Mouse (Mus musculus): ENCODE data around the gene Slc30a4. TPM values are rescaled to one million over a fixed set of nuclear protein-coding genes. Genes with fewer than 3 reads are reported as not detected.

Slc30a4 gene
- total RNA-seq (2021) = 10 to 100 TPM; 29.2 to 30.1 TPM
- long read RNA-seq, full-length matches to known transcripts = 35 of 38 reads
- long read RNA-seq, partial matches to known transcripts = 0 of 38 reads
- long read RNA-seq, other reads (novel, unspliced or antisense) = 3 of 38 reads

DNA sequence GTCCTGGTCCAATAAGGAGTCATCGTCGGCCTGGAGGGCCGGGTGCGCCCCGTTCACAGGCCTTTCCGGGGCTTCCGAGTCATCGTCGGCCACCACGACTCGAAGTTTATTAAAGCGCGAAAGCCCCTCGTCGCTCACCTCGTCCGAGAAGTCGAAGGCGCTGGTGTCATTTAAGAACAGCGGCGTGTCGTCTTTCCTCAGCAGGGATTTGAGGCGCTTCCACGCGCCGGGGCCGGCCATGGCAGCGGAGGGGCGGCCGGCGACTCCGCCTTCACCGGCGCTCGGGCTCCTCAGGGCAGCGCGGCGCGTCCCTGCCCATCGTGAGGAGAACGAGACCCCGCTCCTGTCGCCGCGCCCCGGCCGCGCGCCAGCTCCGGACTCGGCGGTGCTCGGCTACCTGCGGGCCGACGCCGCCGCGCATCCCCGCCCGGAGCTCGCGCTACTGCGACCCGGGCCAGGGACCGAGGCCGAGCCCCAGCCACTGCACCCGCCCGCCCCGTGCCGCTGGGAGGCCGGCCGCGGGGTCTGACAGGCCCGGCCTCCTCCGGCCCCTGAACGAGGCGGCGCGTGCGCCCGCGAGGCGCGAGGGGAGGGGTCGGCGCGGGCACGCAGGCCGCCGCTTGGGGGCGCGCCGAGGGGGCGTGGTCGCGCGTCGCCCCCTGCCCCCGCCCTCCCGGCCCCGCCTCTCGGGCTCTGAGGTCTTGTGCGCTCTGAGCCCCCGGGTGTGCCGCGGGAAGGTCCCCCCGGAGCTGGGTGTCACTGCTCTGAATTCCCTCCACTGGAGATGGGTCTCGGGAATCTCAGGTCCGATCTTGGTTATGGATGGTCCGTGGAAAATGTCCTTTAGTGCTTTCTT lies at the start of gene Slc30a4:
Slc30a4 (minus strand) TSS at position 483 of the 856 bp plus-strand sequence.
- peak; percentile 36 to 75 for DNase-seq (ENCODE audit: low spot score in 2 of 2)

GRCm38 (mm10) chr2:122746461-122746860 lies 44.0 kb upstream of the Slc30a4 start:
- no peak for DNase-seq (ENCODE audit: low spot score in 2 of 2)

DNA sequence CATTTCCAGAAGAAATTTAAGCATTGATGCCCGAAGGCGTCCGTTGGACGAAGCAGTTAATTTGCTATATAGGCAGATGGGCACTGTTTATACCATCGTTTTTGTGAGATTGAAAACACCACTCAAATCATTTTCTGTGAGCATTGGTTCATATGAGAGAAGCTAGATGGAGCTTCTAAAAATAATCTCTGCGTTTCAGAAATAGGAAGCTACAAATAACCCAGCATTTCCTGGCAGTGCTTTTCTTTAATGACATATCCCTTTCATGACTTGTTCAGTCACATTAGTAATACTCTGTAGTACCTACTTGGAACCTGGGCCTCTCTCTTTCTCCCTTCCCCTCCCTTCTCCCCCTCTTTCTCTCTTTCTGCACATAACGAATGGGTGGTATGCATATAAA lies 36.6 kb upstream of the Slc30a4 start:
- DNase-seq (ENCODE audit: low spot score in 2 of 2) = peak in 1 of 2 experiments; percentile 31

DNA sequence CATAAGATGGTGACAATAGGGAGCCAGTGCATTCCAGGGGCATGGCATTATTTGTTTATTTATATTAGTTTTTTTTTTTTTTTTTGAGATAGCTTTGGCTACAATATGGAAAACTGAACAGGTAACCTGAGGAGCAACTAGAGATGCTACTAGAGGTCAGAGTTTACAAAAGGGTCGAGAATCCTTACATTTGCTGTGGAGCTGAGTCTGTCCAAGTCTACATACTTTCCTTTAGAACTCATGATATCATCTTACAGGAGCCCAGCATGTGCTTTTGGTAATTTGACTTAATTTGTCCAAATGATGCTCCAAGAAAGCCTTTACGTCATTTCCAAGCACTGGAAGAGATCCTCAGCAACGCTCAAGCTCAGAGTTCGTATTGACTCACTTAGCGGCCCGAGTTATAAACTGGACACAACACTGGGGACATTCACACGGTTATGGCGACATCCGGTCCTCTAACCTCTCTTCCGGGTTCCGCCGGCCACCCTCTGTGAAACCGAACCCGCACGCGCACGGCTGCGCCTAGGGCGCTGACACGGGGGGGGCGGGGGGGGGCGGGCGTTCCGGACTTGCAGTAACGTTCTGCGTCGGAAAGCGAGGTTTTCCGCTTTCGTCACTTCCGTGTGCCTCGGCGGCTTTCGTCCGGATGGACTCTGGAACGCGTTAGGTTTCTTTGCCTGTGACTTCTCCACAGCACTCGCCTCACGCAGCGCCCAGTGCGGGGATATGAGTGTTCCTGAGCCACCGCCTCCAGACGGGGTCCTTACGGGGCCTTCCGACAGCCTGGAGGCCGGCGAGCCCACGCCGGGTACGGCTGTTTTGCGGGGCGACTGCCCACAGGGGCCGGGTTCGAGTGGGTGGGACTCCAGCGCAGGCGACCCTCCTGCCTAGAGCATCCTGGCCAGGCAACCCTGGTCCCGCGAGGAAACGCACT lies 35.7 kb upstream of the Slc30a4 start, which contains the start of gene Bloc1s6:
Bloc1s6 (plus strand) TSS at position 610 of the 937 bp plus-strand sequence.
- DNase-seq (ENCODE audit: low spot score in 2 of 2) = peak; percentile 89 to 96

DNA sequence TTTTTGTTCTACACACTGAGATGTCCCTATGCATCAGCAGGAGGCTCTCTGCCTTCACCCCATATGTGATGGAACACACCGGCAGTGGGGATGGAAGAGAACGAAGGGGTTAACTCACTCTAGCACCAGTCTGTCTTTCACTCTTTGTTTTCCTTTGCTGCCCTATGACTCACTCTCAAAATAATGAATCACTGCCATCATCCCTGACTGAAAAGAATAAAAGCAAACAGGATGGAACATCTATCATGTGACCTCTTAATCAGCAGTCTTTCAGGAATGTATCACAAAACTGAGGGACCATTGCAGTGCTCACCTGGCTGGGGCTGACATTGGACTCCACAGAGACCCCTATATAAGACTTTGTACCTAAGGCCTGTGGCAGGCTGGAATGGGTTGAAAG lies 29.0 kb upstream of the Slc30a4 start:
- no peak for DNase-seq (ENCODE audit: low spot score in 2 of 2)

DNA sequence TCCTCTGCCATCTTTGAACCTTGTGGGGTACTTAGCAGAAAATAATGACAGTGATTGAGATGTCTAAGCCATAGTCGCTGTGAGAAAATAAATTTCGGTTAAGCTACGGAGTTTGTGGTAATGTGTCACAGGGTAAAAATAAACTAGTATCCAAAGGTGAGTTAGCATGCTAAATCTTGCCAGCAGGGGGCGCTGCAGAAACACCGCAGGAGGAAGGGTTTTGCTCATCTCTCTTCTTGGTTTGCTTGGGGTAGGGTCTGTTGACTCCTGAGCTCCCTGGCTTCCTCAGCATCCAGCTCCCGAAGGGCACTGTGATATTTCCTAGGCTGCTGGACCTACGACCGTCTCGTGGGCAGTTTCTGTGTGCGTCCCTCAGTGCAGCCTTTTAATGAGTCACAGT lies 23.1 kb upstream of the Slc30a4 start:
- no peak for DNase-seq (ENCODE audit: low spot score in 2 of 2)

DNA sequence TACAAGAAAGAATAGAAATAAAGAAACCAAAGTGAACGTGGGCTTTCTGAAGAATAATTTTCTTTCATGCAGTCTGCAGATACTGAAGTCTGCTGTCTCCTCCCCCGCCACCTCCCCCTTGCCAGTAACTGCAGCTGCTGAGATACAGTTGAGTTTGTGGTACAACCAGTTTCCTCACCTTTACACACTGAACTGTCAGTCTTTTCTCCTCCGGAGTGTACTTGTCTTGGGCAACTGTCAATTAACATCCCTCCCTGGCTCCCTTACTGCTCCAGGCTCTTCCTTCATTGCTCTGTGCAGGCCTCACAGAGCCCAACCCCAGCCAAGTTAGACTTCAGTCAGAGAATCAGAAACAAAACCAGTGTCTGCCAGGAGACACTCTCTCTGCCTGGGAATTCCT lies 18.1 kb upstream of the Slc30a4 start:
- no peak for DNase-seq (ENCODE audit: low spot score in 2 of 2)

DNA sequence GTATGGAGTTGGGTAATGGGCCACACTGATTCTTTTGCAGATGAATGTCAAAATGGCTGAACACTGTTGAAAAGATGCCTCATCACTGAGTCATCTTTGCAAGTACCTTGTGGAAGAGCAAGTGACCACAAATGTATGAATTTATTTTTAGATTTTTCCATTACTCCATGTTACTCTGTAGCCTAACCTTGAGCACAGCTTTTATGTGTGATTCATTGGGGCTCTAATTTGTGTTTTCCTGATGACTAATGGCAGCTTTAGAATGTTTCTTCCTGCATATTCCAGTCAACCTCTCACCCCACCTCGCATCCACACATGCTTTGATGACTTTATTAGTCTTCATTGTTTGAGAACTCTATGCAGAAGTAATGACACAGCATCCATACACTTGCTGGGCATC lies 16.8 kb upstream of the Slc30a4 start:
- DNase-seq (ENCODE audit: low spot score in 2 of 2) = no peak

- no peak for DNase-seq (ENCODE audit: low spot score in 2 of 2)
Measured at GRCm38 (mm10) chr2:122716301-122716842, 13.9 kb upstream of the Slc30a4 start.

DNA sequence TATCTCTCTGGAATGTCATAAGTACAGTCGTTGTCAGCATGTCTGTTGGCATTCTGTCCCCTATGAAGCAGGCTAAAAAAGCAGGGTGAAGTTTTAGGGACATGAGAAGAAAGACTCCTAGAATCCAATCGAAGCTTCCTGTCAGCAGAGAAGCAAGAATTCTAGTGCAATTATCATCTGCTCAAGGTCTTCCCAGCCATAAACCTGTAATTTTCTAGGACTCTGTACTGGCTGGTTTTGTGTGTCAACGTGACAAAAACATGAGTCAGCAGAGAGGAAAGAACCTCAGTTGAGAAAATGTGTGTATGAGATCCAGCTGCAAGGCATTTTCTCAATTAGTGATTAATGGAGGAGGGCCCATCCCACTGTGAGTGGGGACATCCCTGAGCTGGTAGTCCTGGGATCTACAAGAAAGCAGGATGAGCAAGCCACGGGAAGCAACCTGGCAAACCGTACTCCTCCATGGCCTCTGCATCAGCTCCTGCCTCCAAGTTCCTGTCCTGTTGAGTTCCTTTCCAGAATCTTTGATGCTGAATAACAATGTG lies 12.8 kb upstream of the Slc30a4 start:
- no peak for DNase-seq (ENCODE audit: low spot score in 2 of 2)

DNA sequence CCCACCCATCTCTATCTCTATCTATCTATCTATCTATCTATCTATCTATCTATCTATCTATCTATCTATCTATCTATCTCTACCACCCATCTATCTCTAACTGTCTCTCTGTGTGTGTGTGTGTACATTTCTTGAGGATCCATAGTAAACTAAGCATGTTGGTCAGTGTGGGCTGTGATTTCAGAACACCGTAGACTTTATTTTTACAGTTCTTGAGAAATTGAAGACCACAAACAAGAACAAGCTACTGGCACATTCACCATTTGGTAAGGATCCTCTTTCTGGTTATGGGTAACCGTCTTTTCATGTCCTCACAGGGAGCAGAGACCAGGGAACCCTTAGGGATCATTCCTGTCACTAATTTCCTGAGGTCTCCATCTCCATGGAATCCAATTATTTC lies 10.4 kb upstream of the Slc30a4 start:
- DNase-seq (ENCODE audit: low spot score in 2 of 2) = no peak

- no peak for DNase-seq (ENCODE audit: low spot score in 2 of 2)
Measured at GRCm38 (mm10) chr2:122711911-122712310, 9.4 kb upstream of the Slc30a4 start.

DNA sequence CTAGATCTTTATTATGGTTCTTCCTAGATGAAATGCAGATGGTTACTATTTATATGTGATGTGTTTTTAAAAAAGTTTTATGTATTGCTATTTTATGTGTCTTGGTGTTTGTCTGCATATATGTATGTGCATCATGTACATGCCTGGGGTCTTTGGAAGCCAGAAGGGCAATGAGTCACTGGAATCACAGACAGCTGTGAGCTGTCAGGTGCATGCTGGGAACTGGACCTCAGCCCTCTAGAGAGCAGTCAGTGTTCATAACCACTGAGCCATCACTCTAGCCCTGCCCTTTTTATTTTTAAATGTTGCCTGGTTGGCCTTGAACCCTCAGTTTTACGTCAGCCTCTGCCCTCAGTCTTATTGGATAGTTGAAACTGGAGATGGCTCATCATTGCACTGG lies 6.7 kb upstream of the Slc30a4 start:
- no peak for DNase-seq (ENCODE audit: low spot score in 2 of 2)

DNA sequence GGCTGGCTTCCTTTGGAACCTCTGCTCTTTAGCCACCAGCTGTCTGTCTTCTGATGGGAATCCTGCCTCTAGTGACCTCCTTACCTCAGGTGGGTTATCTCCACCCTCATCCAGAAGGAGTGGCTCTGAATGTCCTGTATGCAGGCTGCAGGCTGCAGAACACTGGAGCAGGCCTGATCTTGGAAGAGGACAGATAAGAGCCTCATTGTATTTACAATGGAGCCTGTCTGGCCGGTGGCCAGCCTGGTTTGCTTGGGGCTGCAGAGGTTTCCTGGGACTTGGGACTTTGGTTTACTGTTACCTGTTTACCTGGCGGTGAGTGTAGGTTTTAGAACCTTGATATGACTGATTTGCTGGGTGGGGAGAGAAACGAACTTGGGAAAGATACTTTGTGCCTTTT lies 5.6 kb upstream of the Slc30a4 start:
- no peak for DNase-seq (ENCODE audit: low spot score in 2 of 2)

GRCm38 (mm10) chr2:122704572-122704971 lies 2.1 kb upstream of the Slc30a4 start:
- peak in 1 of 2 experiments; percentile 16 for DNase-seq (ENCODE audit: low spot score in 2 of 2)

- DNase-seq (ENCODE audit: low spot score in 2 of 2) = no peak
Measured at GRCm38 (mm10) chr2:122701871-122702180, 637 bp downstream of the Slc30a4 start.

DNA sequence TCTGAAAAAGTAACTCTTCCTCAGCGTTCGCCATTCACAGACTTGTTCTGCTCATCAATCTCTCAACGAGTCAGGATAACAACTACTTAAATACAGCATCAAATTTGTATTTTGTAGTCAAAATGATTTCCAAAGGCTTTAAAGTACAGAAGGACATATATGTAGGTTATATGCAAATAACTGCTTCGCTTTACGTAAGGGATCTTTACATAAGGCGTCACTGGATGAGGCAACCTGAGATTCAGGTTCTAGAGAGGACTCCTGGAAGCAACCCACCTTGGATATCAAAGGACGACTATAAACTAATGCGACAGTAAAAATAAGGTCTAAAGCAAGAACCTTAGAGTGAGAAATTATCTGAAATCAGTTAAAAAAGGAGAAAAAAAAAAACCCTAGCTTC lies 1.5 kb downstream of the Slc30a4 start:
- DNase-seq (ENCODE audit: low spot score in 2 of 2) = no peak

DNA sequence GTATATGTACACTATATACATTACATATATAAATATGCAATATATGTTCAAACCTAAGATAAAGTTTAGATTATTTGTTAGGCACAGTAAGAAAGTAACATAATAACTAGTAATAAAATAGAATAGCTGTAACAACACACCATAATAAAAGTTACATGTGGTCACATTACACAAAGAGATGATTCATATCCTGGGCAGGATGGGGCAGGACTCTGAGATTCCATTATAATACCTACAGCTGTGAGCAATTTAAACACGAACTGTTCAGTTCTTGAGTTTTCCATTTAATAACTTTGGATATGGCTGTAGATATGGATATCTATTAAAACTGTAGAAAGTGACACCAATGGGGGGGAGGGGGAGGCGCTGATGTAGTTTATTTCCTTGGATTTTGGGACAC lies 4.9 kb downstream of the Slc30a4 start:
- no peak for DNase-seq (ENCODE audit: low spot score in 2 of 2)

DNA sequence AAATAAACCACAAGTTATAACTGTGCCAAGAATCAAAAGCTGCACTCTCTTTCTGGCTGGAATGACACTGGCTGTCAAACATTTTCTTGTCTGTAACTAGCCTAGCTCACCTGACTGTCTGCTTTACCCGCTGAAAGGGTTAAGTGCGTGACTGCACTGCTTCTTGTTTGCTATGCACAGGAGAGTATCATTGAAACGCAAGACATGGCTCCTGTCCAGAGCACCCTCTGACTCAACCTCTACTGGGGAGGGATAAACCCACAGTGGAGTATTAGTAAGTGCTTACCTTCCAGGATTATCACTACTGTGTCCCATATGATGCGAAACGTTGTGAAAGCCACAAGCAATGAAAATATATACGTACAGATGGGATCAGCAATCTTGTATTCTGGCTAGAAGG lies 15.8 kb downstream of the Slc30a4 start:
- DNase-seq (ENCODE audit: low spot score in 2 of 2) = no peak

DNA sequence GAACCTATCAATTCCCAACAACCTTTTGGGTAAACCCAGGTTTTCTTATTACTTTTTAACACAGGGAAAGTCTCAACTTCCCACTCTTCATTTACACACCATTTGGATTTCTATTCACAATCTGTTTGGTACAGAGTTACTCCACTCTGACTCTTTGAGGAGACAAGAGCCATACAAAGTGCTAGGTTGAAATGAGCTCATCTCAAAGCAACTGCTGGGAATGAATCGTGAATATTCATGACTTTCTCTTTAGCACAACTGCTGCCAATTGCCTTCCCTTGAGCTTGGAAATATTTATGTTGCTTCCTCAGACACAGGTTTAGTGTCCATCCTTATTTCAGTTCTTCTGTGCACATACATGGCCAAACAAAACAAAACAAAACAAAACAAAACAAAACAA lies 18.8 kb downstream of the Slc30a4 start:
- DNase-seq (ENCODE audit: low spot score in 2 of 2) = no peak

GRCm38 (mm10) chr2:122682520-122682919 lies 19.9 kb downstream of the Slc30a4 start:
- DNase-seq (ENCODE audit: low spot score in 2 of 2) = no peak
